Mouse (Mus musculus) MEL (cell line): ENCODE measurements around the gene Syn3. TPM values are rescaled to one million over a fixed set of nuclear protein-coding genes. Genes with fewer than 3 reads are reported as not detected.

Experiments used
- DNase-seq: peaks from one replicate; pipeline ENCODE4 v3.0.0; 2011; ENCODE audit warnings: low read depth, low spot score
- H3K27ac ChIP-seq: 2 replicates; pipeline ENCODE4 v1.5.1; 2012; ENCODE audit warnings: low read depth, mild to moderate bottlenecking, control low read depth, low read length, moderate library complexity; ENCODE audit not compliant: control insufficient read depth
- H3K27me3 ChIP-seq, 2 experiments: fragments of 150-350 bp in 1 of 2; sonication (generic) in 1 of 2; 2 replicates each; pipeline ENCODE4 v1.6.1; 2012; ENCODE audit warnings: low read length in 2 of 2, mild to moderate bottlenecking in 2 of 2, improper control_type of control experiment in 1 of 2, moderate library complexity in 1 of 2; ENCODE audit not compliant: insufficient read depth in 2 of 2, control insufficient read depth in 1 of 2
- H3K36me3 ChIP-seq, 2 experiments: 2 replicates each; pipeline ENCODE4 v1.6.1; 2012 to 2014; ENCODE audit warnings: low read length in 2 of 2, improper control_type of control experiment in 1 of 2, inconsistent platforms in 1 of 2, mild to moderate bottlenecking in 1 of 2; ENCODE audit not compliant: insufficient read depth in 2 of 2, control insufficient read depth in 1 of 2
- H3K4me1 ChIP-seq, 2 experiments: fragments of 150-350 bp in 1 of 2; sonication (generic) in 1 of 2; 2 replicates each; pipeline ENCODE4 v1.6.1; 2012; ENCODE audit warnings: low read length in 2 of 2, improper control_type of control experiment in 1 of 2, mild to moderate bottlenecking in 1 of 2; ENCODE audit not compliant: insufficient read depth in 2 of 2, control insufficient read depth in 1 of 2
- H3K4me3 ChIP-seq, 2 experiments: fragments of 150-350 bp in 1 of 2; sonication (generic) in 1 of 2; 2 replicates each; pipeline ENCODE4 v1.5.1; 2012; ENCODE audit warnings: low read depth in 2 of 2, low read length in 2 of 2, mild to moderate bottlenecking in 2 of 2, moderate library complexity in 2 of 2, control low read depth in 1 of 2, improper control_type of control experiment in 1 of 2; ENCODE audit not compliant: control insufficient read depth in 1 of 2, insufficient read depth in 1 of 2
- H3K79me2 ChIP-seq: 2 replicates; pipeline ENCODE4 v1.6.1; 2012; ENCODE audit warnings: mild to moderate bottlenecking, low read length, moderate library complexity; ENCODE audit not compliant: control insufficient read depth, poor library complexity, insufficient read depth
- H3K9ac ChIP-seq: 2 replicates; pipeline ENCODE4 v1.6.1; 2012; ENCODE audit warnings: low read depth, mild to moderate bottlenecking, control low read depth, low read length, moderate library complexity; ENCODE audit not compliant: control insufficient read depth, poor library complexity, severe bottlenecking
- H3K9me3 ChIP-seq: fragments of 150-350 bp; sonication (generic); replicated peaks from 2 replicates; pipeline ENCODE4 v1.6.1; 2012; ENCODE audit warnings: mild to moderate bottlenecking, low read length, improper control_type of control experiment, moderate library complexity; ENCODE audit not compliant: insufficient read depth
- BHLHE40 ChIP-seq: IDR thresholded peaks from 2 replicates; pipeline ENCODE4 v1.6.1; 2012; ENCODE audit warnings: low read depth, mild to moderate bottlenecking, inconsistent platforms, low read length, improper control_type of control experiment, borderline replicate concordance
- E2F4 ChIP-seq: IDR thresholded peaks from 2 replicates; pipeline ENCODE4 v1.6.1; 2011; ENCODE audit warnings: low read depth, low read length, improper control_type of control experiment, borderline replicate concordance
- GATA1 ChIP-seq: IDR thresholded peaks from 2 replicates; pipeline ENCODE4 v1.6.1; 2011; ENCODE audit warnings: low read depth, low read length, improper control_type of control experiment
- HCFC1 ChIP-seq: IDR thresholded peaks from 2 replicates; pipeline ENCODE4 v1.6.1; 2012; ENCODE audit warnings: low read depth, mild to moderate bottlenecking, inconsistent platforms, low read length, improper control_type of control experiment, moderate library complexity
- KAT2A ChIP-seq: conservative IDR thresholded peaks from 2 replicates; pipeline ENCODE4 v1.6.1; 2012; ENCODE audit warnings: low read depth, low read length, improper control_type of control experiment, inconsistent platforms
- MAX ChIP-seq: IDR thresholded peaks from 2 replicates; pipeline ENCODE4 v1.6.1; 2011; ENCODE audit warnings: low read length, improper control_type of control experiment
- MAZ ChIP-seq: IDR thresholded peaks from 2 replicates; pipeline ENCODE4 v1.6.1; 2012; ENCODE audit warnings: low read depth, mild to moderate bottlenecking, inconsistent platforms, low read length, improper control_type of control experiment
- MEF2A ChIP-seq: IDR thresholded peaks from 2 replicates; pipeline ENCODE4 v1.6.1; 2014; ENCODE audit warnings: low read depth, mild to moderate bottlenecking, inconsistent platforms, low read length, improper control_type of control experiment; ENCODE audit not compliant: poor library complexity, insufficient replicate concordance, severe bottlenecking; ENCODE audit errors: extremely low read depth
- MXI1 ChIP-seq: IDR thresholded peaks from 2 replicates; pipeline ENCODE4 v1.6.1; 2011; ENCODE audit warnings: mild to moderate bottlenecking, low read depth, low read length, improper control_type of control experiment
- MYC ChIP-seq: IDR thresholded peaks from 2 replicates; pipeline ENCODE4 v1.6.1; 2011; ENCODE audit warnings: low read depth, mild to moderate bottlenecking, low read length, improper control_type of control experiment, moderate library complexity
- NELFE ChIP-seq: IDR thresholded peaks from 2 replicates; pipeline ENCODE4 v1.6.1; 2011; ENCODE audit warnings: low read depth, low read length, improper control_type of control experiment
- POLR2AphosphoS2 ChIP-seq: IDR thresholded peaks from 2 replicates; pipeline ENCODE4 v1.6.1; 2011; ENCODE audit warnings: low read length, improper control_type of control experiment
- POLR2AphosphoS5 ChIP-seq: IDR thresholded peaks from 2 replicates; pipeline ENCODE4 v1.6.1; 2012; ENCODE audit warnings: low read depth, borderline replicate concordance, mild to moderate bottlenecking, inconsistent platforms, low read length, moderate library complexity, mixed read lengths
- TAL1 ChIP-seq: IDR thresholded peaks from 2 replicates; pipeline ENCODE4 v1.6.1; 2012; ENCODE audit warnings: mild to moderate bottlenecking, inconsistent platforms, low read length, moderate library complexity, mixed read lengths
- TCF12 ChIP-seq: IDR thresholded peaks from 2 replicates; pipeline ENCODE4 v1.6.1; 2014; ENCODE audit warnings: low read depth, mild to moderate bottlenecking, inconsistent platforms, low read length, improper control_type of control experiment, moderate library complexity
- USF1 ChIP-seq: IDR thresholded peaks from 2 replicates; pipeline ENCODE4 v1.6.1; 2014; ENCODE audit warnings: low read depth, mild to moderate bottlenecking, inconsistent platforms, low read length, improper control_type of control experiment, moderate library complexity
- polyA plus RNA-seq, 2 experiments: library from polyadenylated mRNA; stranded (reverse) in 1 of 2; unstranded in 1 of 2; fragments of >175 nt in 1 of 2; fragments of >200 nt in 1 of 2; gene quantifications; 2 replicates each; pipeline versions ENCODE4 v1.2.1 to v1.2.4; 2012; ENCODE audit warnings: low replicate concordance in 2 of 2, low read depth in 1 of 2; ENCODE audit not compliant: insufficient read length in 2 of 2, insufficient read depth in 1 of 2, missing spikeins in 1 of 2
- total RNA-seq: library from RNA; depleted of rRNA; stranded (reverse); fragments of 300-350 nt; gene quantifications from 2 replicates; pipeline ENCODE4 v1.2.3, GENCODE M21; 2012

Syn3 gene
- total and polyA plus RNA-seq, 3 experiments, result 0.06 TPM; not detected in 2

GRCm38 (mm10) chr10:86046371-86046770, 452.3 kb downstream of the Syn3 start:
- TF ChIP-seq POLR2AphosphoS2 (no peak), GATA1 (no peak)

DNA sequence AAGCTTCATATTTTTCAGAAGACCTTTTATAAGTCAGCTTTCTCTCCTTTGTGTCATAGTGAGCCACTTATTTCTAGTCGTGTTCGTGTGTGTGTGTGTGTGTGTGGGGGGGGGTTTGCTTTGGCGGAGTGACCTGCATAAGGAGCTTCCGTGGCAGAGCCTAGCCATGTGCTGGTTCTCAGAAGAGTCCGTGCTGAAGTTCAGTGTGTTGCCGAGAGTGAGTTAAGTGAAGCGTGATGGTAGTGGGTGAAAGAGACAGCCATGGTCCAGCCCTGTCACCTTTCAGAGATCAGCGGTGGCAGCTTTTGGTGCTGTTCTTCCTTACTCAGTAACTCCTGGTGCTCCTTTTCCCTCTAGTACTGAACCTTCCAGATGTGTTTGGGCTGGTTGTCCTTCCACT, 454.6 kb downstream of the Syn3 start:
- Histone ChIP-seq H3K36me3 (peaks cover 0 to 38% of the 10 kb centered on the region in 2 experiments; a peak in 2 of 4 replicates), H3K9me3 (no peaks in the 10 kb centered on the region), H3K4me3 (no peak overlapping the region), H3K27ac (no peak overlapping the region), H3K4me1 (no peaks in the 10 kb centered on the region), H3K79me2 (no peaks in the 10 kb centered on the region), H3K27me3 (no peaks in the 10 kb centered on the region), H3K9ac (no peak overlapping the region)
- no peak for TF ChIP-seq E2F4
- TF ChIP-seq HCFC1, result no peak
- no peak for TF ChIP-seq POLR2AphosphoS2
- TF ChIP-seq POLR2AphosphoS5, result no peak
- TF ChIP-seq NELFE, result no peak
- TF ChIP-seq MAZ, result no peak
- no peak for TF ChIP-seq TAL1
- no peak for TF ChIP-seq BHLHE40
- TF ChIP-seq MAX, result no peak
- no peak for DNase-seq

More at GRCm38 (mm10) chr10:86046371-86046770, 452.3 kb downstream of the Syn3 start:
- Histone ChIP-seq H3K9ac (no peak overlapping the region), H3K36me3 (peaks cover 0 to 34% of the 10 kb centered on the region in 2 experiments; a peak in 2 of 4 replicates), H3K4me1 (no peaks in the 10 kb centered on the region), H3K9me3 (no peaks in the 10 kb centered on the region), H3K79me2 (no peaks in the 10 kb centered on the region), H3K4me3 (no peak overlapping the region), H3K27ac (no peak overlapping the region), H3K27me3 (no peaks in the 10 kb centered on the region)
- no peak for DNase-seq

GRCm38 (mm10) chr10:86043651-86044050, 455.0 kb downstream of the Syn3 start:
- no peaks in the 10 kb centered on the region for H3K79me2 ChIP-seq
- H3K27ac ChIP-seq, result no peak overlapping the region
- H3K9me3 ChIP-seq, result no peaks in the 10 kb centered on the region
- H3K27me3 ChIP-seq, result no peaks in the 10 kb centered on the region
- no peaks in the 10 kb centered on the region for H3K4me1 ChIP-seq
- TF ChIP-seq TCF12, result no peak
- TF ChIP-seq POLR2AphosphoS2, result no peak
- no peak for TF ChIP-seq KAT2A
- TF ChIP-seq TAL1, result no peak
- no peak for TF ChIP-seq POLR2AphosphoS5
- no peak for TF ChIP-seq USF1
- TF ChIP-seq MEF2A, result no peak
- TF ChIP-seq MXI1, result no peak
- no peak for TF ChIP-seq MYC
- DNase-seq, result no peak
- H3K36me3 ChIP-seq, result peaks cover 0 to 40% of the 10 kb centered on the region in 2 experiments; a peak in 2 of 4 replicates
- no peak overlapping the region for H3K9ac ChIP-seq
- no peak overlapping the region for H3K4me3 ChIP-seq
